Mouse (Mus musculus) heart, postnatal 0 days (tissue): ENCODE results near the gene Glb1l2.

Source experiments
- CTCF ChIP-seq: IDR thresholded peaks from 2 replicates; pipeline ENCODE4 v1.5.1; 2016; ENCODE audit warnings: antibody characterized with exemption, control low read depth, low read depth
- EP300 ChIP-seq: IDR thresholded peaks from 2 replicates; pipeline ENCODE4 v1.6.1; 2016; ENCODE audit warnings: antibody characterized with exemption, low read depth

GRCm38 (mm10) chr9:26762477-26762876, 43.8 kb downstream of the Glb1l2 start:
- no peak for TF ChIP-seq CTCF
- no peak for TF ChIP-seq EP300
